12 mouse cellular contexts compared by ENCODE assay signal in genomic region chr1:39701274-39701602, GRCm38 (mm10). TPM values are rescaled to one million over a fixed set of nuclear protein-coding genes. Genes with fewer than 3 reads are reported as not detected.
DNase-seq lines count a peak whose midpoint lies in the region; ATAC-seq lines count a peak whose summit lies in the region.
"Had no signal": no experiment of that assay in that cellular context is flagged by ENCODE, and none has a peak within 500 bp of the region (broad histone marks: within the 10 kb centered on the region; RNA-seq: fewer than 3 reads in every experiment).

No protein-coding gene starts in this region.

- H3K4me2 ChIP-seq in kidney, embryonic 14.5 days (replicated peaks; ENCODE audit: low read depth, low read length), result peak overlapping the region; percentile 21
- peak overlapping the region; percentile 31; the same call in 1 of the 2 replicates for H3K4me2 ChIP-seq in embryonic facial prominence, embryonic 12.5 days (replicated peaks)
- H3K4me2 ChIP-seq in intestine, embryonic 16.5 days (ENCODE audit: low read depth, low read length), result 0 out of 2 replicates have a peak overlapping the region, but pooled peaks have one; percentile 20

- H3K36me3 ChIP-seq in kidney, embryonic 14.5 days (ENCODE audit: control insufficient read depth, insufficient read depth, low read length), result no peaks in the 10 kb centered on the region
- no peaks in the 10 kb centered on the region for H3K36me3 ChIP-seq in embryonic facial prominence, embryonic 12.5 days
- no peaks in the 10 kb centered on the region for H3K36me3 ChIP-seq in intestine, embryonic 16.5 days (ENCODE audit: control insufficient read depth, insufficient read depth, low read length)

- peak; percentile 50 for ATAC-seq in kidney, embryonic 14.5 days (ENCODE audit: low FRiP score, low TSS enrichment)
- ATAC-seq in embryonic facial prominence, embryonic 12.5 days (ENCODE audit: insufficient number of reproducible peaks, insufficient read depth, low FRiP score, low TSS enrichment), result peak; percentile 70
- ATAC-seq in intestine, embryonic 16.5 days, result no peak
- ATAC-seq in cerebellum, adult (ENCODE audit: insufficient number of reproducible peaks, low FRiP score, low TSS enrichment), result no peak

- H3K4me1 ChIP-seq in kidney, embryonic 14.5 days (ENCODE audit: control insufficient read depth, insufficient read depth, low read length), result peaks cover 53% of the 10 kb centered on the region
- H3K4me1 ChIP-seq in embryonic facial prominence, embryonic 12.5 days, result peaks cover 46% of the 10 kb centered on the region
- peaks cover 20% of the 10 kb centered on the region for H3K4me1 ChIP-seq in intestine, embryonic 16.5 days (ENCODE audit: control insufficient read depth, insufficient read depth, low read length)

- 8% methylated on average over 9 of the region's 9 CpGs for WGBS in kidney, embryonic 14.5 days
- WGBS in embryonic facial prominence, embryonic 12.5 days, result 3% methylated on average over 9 of the region's 9 CpGs
- WGBS in intestine, embryonic 16.5 days, result 15% methylated on average over 9 of the region's 9 CpGs

- H3K9ac ChIP-seq in kidney, embryonic 14.5 days (ENCODE audit: low read depth, low read length), result peak overlapping the region; percentile 42; the same call in 1 of the 2 replicates
- H3K9ac ChIP-seq in embryonic facial prominence, embryonic 12.5 days, result peak overlapping the region; percentile 6; the same call in 1 of the 2 replicates
- no peak overlapping the region for H3K9ac ChIP-seq in intestine, embryonic 16.5 days (ENCODE audit: low read depth, low read length)

- no peaks in the 10 kb centered on the region for H3K27me3 ChIP-seq in kidney, embryonic 14.5 days (ENCODE audit: control insufficient read depth, insufficient read depth, low read length)
- no peaks in the 10 kb centered on the region for H3K27me3 ChIP-seq in embryonic facial prominence, embryonic 12.5 days
- no peaks in the 10 kb centered on the region for H3K27me3 ChIP-seq in intestine, embryonic 16.5 days (replicated peaks; ENCODE audit: control insufficient read depth, insufficient read depth, low read length)

- DNase-seq in kidney, adult 18-20 months, result no peak
- peak; percentile 84 for DNase-seq in retina, postnatal 1 day
- DNase-seq in left cerebral cortex, adult 18-20 months (ENCODE audit: low spot score in 2 of 2), result no peak
- no peak for DNase-seq in adrenal gland, postnatal 4 days (ENCODE audit: low spot score in 2 of 2)
- DNase-seq: cerebellum, adult 18-20 months; left cerebral cortex, postnatal 4 days had no signal

- no peak overlapping the region for H3K4me3 ChIP-seq in kidney, embryonic 14.5 days (ENCODE audit: low read length)
- no peak overlapping the region for H3K4me3 ChIP-seq in embryonic facial prominence, embryonic 12.5 days
- no peak overlapping the region for H3K4me3 ChIP-seq in intestine, embryonic 16.5 days (ENCODE audit: low read length)

- H3K27ac ChIP-seq in kidney, embryonic 14.5 days (ENCODE audit: low read depth, low read length), result peak overlapping the region; percentile 77
- H3K27ac ChIP-seq in embryonic facial prominence, embryonic 12.5 days, result peak overlapping the region; percentile 78
- H3K27ac ChIP-seq in intestine, embryonic 16.5 days (ENCODE audit: low read length), result no peak overlapping the region

- H3K9me3 ChIP-seq in kidney, embryonic 14.5 days (ENCODE audit: control insufficient read depth, low read length), result no peaks in the 10 kb centered on the region
- H3K9me3 ChIP-seq in embryonic facial prominence, embryonic 12.5 days, result no peaks in the 10 kb centered on the region
- no peaks in the 10 kb centered on the region for H3K9me3 ChIP-seq in intestine, embryonic 16.5 days (ENCODE audit: control insufficient read depth, low read length)

RNA-seq across cellular contexts. Expression of gene Rfx8, which starts 19.6 kb away (rescaled TPM):
- 0.18 TPM in 1 of 2 replicates, not detected in the other for polyA plus RNA-seq in kidney, embryonic 14.5 days (2014; fragmentation: Nextera tagmentation; extraction: Ambion mirVana)
- polyA plus RNA-seq in embryonic facial prominence, embryonic 12.5 days (2016; fragmentation: Nextera tagmentation; extraction: Ambion mirVana), result 3.0 and 3.3 TPM in 2 replicates
- 0.18 TPM in 1 of 2 replicates, not detected in the other for polyA plus RNA-seq in intestine, embryonic 16.5 days (2015; fragmentation: Nextera tagmentation; extraction: Ambion mirVana)
- under 1 TPM in 1 of 2 experiments, not detected in 1; 0.16 TPM for total RNA-seq in left cerebral cortex, adult 18-20 months (2021)
- under 1 TPM; 0.39 to 0.93 TPM for total RNA-seq in adrenal gland, postnatal 4 days (2021)
- total RNA-seq: ES-E14 had no signal
- polyA plus RNA-seq: small intestine, adult 2 months had no signal

RNA-seq across cellular contexts. Expression of gene Creg2, which starts 50.0 kb away (rescaled TPM):
- polyA plus RNA-seq in kidney, embryonic 14.5 days (2014; fragmentation: Nextera tagmentation; extraction: Ambion mirVana), result 0.04 TPM in 1 of 2 replicates, not detected in the other
- polyA plus RNA-seq in embryonic facial prominence, embryonic 12.5 days (2016; fragmentation: Nextera tagmentation; extraction: Ambion mirVana), result 0.26 and 0.29 TPM in 2 replicates
- polyA plus RNA-seq in intestine, embryonic 16.5 days (2015; fragmentation: Nextera tagmentation; extraction: Ambion mirVana), result 0.18 and 0.22 TPM in 2 replicates
- total RNA-seq in left cerebral cortex, adult 18-20 months (2021), result 10 to 100 TPM; 87.9 to 90.6 TPM
- total RNA-seq in adrenal gland, postnatal 4 days (2021), result under 1 TPM; 0.56 to 0.98 TPM

Comparison
In these comparisons a context has a peak if more than half of its experiments do, and no peak if none do; other contexts are left out.
1. ATAC-seq: peak in kidney, embryonic 14.5 days (single experiment) and embryonic facial prominence, embryonic 12.5 days (single experiment); none in intestine, embryonic 16.5 days (single experiment) and cerebellum, adult (single experiment).
2. Peak in every context shown above with its lines, with median percentiles within 50 percentile points of each other: H3K4me2 ChIP-seq.